Comparison of ENCODE assay signal across 32 mouse cellular contexts in the genomic region with DNA sequence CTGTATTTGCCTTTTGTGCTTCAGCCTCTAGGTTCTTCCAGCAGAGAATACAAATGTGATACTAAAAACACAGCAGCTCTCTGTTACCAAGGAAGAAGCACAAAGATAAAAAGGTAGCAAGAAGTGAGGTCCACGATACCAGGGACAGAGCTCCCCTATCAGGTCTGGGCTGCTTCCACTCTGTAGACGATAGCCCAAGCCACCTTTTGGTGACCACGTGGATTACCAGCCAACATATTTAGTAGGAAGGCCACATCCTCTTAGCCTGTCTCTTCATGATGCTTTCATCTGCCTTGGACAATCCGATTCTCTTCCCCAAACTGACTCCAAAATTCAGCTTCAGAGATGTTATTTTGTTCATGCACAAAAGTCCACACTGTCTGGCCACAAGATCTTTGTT.
"Had no signal": no experiment of that assay in that cellular context is flagged by ENCODE, and none has a peak within 500 bp of the region (broad histone marks: within the 10 kb centered on the region; RNA-seq: fewer than 3 reads in every experiment).

No protein-coding gene starts in this region.

- H3K4me2 ChIP-seq: limb, embryonic 12.5 days; limb, embryonic 13.5 days; limb, embryonic 15.5 days; liver, embryonic 11.5 days; liver, embryonic 12.5 days; liver, embryonic 13.5 days; liver, embryonic 15.5 days; lung, embryonic 14.5 days; lung, embryonic 15.5 days; midbrain, embryonic 11.5 days; midbrain, embryonic 12.5 days; midbrain, embryonic 13.5 days; midbrain, embryonic 15.5 days; neural tube, embryonic 12.5 days had no signal

- H3K4me3 ChIP-seq: limb, embryonic 10.5 days; limb, embryonic 12.5 days; limb, embryonic 13.5 days; limb, embryonic 15.5 days; liver, embryonic 12.5 days; liver, embryonic 13.5 days; liver, embryonic 15.5 days; lung, embryonic 15.5 days; megakaryocyte, embryonic 14.5 days; midbrain, embryonic 10.5 days; midbrain, embryonic 12.5 days; midbrain, embryonic 13.5 days; midbrain, embryonic 15.5 days; myocyte; neural tube, embryonic 12.5 days had no signal

- H3K27ac ChIP-seq: limb, embryonic 10.5 days; limb, embryonic 12.5 days; limb, embryonic 13.5 days; limb, embryonic 15.5 days; liver, embryonic 12.5 days; liver, embryonic 13.5 days; liver, embryonic 14.5 days; liver, embryonic 15.5 days; lung, embryonic 15.5 days; macrophage; midbrain, embryonic 10.5 days; midbrain, embryonic 12.5 days; midbrain, embryonic 13.5 days; midbrain, embryonic 15.5 days; neural tube, embryonic 12.5 days had no signal

- DNase-seq: left cerebral cortex, postnatal 4 days; liver; liver, embryonic 13.5 days; liver, postnatal 0 days; lung, adult 18-20 months; lung, adult 2 months; lung, embryonic 14.5 days; lung, postnatal 10 days; lung, postnatal 14 days; lung, postnatal 36 days; lung, postnatal 4 days; midbrain, embryonic 14.5 days had no signal

- H3K36me3 ChIP-seq: limb, embryonic 10.5 days; limb, embryonic 12.5 days; limb, embryonic 13.5 days; limb, embryonic 15.5 days; liver, embryonic 12.5 days; liver, embryonic 13.5 days; liver, embryonic 15.5 days; lung, embryonic 15.5 days; midbrain, embryonic 10.5 days; midbrain, embryonic 12.5 days; midbrain, embryonic 13.5 days; midbrain, embryonic 15.5 days; neural tube, embryonic 12.5 days had no signal

- ATAC-seq: liver, embryonic 12.5 days; liver, postnatal 0 days; lung, postnatal 0 days; midbrain, embryonic 13.5 days; midbrain, embryonic 15.5 days; midbrain, embryonic 16.5 days had no signal

- H3K9ac ChIP-seq: limb, embryonic 12.5 days; limb, embryonic 13.5 days; limb, embryonic 15.5 days; liver, embryonic 12.5 days; liver, embryonic 13.5 days; liver, embryonic 14.5 days; liver, embryonic 15.5 days; liver, postnatal 0 days; lung, embryonic 14.5 days; lung, embryonic 15.5 days; midbrain, embryonic 12.5 days; midbrain, embryonic 13.5 days; midbrain, embryonic 15.5 days; neural tube, embryonic 12.5 days had no signal

- H3K9me3 ChIP-seq: limb, embryonic 10.5 days; limb, embryonic 12.5 days; limb, embryonic 13.5 days; limb, embryonic 15.5 days; liver, embryonic 12.5 days; liver, embryonic 13.5 days; liver, embryonic 15.5 days; lung, embryonic 15.5 days; midbrain, embryonic 10.5 days; midbrain, embryonic 12.5 days; midbrain, embryonic 13.5 days; midbrain, embryonic 15.5 days; neural tube, embryonic 12.5 days had no signal

- H3K4me1 ChIP-seq: liver, embryonic 12.5 days; liver, embryonic 13.5 days; liver, embryonic 15.5 days; megakaryocyte, embryonic 14.5 days; midbrain, embryonic 10.5 days; midbrain, embryonic 12.5 days; midbrain, embryonic 13.5 days; midbrain, embryonic 15.5 days; neural tube, embryonic 12.5 days had no signal

- H3K27me3 ChIP-seq: limb, embryonic 12.5 days; limb, embryonic 13.5 days; limb, embryonic 15.5 days; liver, embryonic 12.5 days; liver, embryonic 13.5 days; liver, embryonic 15.5 days; lung, embryonic 15.5 days; megakaryocyte, embryonic 14.5 days; midbrain, embryonic 12.5 days; midbrain, embryonic 13.5 days; midbrain, embryonic 15.5 days; neural tube, embryonic 12.5 days had no signal
